Mouse (Mus musculus) A20 (cell line): Measurements from ENCODE around the gene Rab11fip2.

Source experiments
- DNase-seq: peaks from one replicate; pipeline ENCODE4 v3.0.0-alpha.2; 2011; ENCODE audit warnings: low read depth, low spot score

Rab11fip2 gene

DNA sequence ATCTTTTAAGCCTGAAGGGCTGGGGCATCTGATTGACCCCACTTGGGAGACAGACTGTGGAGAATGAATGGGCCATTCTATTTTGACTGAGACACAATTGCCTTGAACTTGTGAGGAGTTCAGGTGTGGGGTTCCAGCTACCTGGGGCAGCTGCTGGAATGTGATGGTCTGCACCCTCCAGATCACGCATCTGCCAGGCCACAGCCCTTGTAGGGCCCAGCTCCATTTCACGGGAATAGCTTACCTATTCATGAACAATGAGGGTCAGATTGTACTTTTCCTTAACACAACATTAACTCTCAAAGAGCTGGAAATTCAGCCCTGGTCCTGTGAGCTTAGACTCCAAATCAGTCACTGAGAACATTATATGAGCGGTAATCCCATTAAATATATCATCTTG, 82.7 kb downstream of the Rab11fip2 start:
- no peak for DNase-seq

DNA sequence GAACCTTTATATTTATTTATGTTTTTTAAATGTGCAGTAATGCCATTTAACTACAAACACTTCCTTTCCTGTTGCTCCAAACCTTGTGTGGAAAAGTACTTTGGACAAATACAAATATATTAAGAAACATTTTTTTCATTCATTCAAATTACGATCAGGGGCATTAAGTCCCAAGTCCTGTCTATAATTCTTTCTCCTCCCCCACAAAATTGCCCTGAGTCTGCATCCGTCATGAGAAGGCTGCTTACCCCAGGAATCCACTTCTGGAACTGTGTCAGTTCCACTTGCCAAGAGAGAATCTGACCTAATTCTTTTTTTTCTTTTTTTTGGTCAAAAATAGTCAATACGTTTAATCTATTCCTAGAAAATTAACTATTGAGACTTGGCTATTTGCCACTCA, 90.4 kb downstream of the Rab11fip2 start:
- no peak for DNase-seq
